Mouse (Mus musculus) thymus, postnatal 25 days (tissue): ENCODE data around the gene Nfrkb.

Source experiments
- DNase-seq: peaks from one replicate; pipeline ENCODE4 v3.0.0; 2022

Nfrkb gene

DNA sequence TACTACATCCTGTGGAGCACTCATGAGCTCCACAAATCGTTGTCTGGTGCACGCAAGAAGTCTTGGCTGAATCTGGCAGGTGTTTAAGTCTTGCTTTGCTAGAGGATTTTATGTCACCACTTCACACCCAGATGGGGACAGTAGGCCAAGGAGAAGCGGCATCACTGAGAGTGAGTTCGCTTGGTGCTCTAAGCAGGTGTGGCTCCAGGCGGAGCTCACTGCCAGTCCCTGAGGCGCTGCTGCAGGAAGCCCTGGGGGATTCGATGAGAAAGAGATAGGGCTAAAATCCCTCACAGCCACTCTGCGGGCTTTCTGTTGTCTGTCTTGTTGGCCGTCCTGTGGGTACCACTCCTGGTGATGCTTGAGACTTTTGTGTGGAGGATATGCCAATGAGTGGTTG lies 44.0 kb downstream of the Nfrkb start:
- no peak for DNase-seq

DNA sequence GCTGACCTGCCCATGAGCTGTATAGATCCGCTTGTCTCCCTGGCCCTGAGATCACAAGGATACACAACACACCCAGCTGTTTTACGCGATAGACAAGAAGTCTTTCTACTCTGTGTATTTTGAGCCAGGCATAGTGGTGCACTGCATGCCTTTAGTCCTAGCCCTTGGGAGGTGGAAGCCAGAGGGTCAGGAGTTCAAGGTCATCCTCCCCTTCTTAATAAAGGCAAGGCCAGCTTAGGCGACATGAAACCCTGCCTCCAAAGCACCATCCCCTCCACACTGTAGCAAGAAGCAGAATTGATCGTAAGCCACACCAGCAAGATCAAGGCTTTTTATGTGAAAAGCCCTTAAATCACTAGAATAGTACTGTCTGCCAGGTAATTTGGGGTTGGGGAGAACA lies 45.8 kb downstream of the Nfrkb start:
- no peak for DNase-seq

DNA sequence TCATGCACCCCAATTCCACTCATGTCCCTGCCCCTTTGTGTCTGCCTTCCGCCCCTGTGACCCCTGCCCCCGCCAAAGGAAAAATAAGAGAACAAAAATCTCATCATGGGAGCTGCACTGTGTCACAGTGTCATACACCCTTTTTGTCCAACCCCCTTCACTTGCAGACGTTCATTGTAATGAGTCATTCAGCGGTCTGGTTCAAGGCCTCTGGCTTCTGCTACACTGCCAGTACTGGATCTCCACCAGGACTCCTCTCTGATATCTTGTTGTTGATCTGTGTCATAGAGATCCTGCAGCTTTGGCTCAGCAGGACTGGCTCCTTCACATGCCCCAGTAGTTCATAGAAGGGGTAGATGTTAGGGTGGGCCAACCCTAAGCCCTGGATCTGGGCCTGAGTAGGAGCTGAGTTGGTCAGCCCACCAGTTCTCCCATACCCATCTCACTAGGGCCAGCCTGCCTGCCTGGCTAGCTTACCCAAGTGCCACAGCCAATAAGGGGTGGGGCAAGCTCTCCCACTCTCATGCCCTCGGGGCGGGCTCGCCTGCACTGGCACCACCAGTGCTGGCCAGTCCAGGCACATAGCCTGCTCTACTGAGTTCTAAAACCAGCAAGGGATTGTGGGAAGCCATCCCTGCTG lies 46.5 kb downstream of the Nfrkb start:
- DNase-seq: no peak

DNA sequence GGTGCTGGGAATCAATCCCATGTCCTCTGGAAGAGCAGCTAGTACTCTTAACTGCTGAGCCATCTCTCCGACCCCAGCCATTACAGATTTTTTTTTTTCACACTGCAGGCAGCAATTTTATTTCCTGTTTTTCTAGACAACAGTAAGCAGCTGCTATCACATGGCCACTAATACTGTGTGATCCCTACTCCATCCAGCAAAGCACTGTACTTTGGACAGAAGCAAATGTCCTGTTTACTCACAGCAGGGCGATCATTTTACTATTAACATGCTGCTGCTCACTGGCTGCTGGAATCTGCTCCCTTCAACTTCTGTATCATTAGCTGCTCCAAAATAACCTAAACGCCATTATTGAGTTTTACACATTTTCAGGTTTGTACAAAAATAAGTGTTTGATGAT lies 47.4 kb downstream of the Nfrkb start:
- DNase-seq: no peak

DNA sequence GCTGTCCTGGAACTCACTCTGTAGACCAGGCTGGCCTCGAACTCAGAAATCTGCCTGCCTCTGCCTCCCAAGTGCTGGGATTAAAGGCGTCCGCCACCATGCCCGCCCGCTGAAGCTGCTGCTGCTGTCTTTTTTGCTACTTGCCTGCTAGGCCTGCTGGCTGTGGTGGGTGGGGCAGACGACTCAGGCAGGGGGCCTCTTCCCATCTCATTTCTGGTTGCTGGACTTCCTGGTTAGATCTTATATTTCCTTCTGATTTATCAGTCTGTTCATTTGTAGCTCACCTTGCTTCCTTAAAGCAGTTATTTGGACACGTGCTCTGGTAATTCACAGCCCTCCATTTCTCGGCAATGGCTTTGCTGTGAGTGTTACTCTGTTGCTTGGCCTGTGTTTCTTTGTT lies 49.4 kb downstream of the Nfrkb start:
- no peak for DNase-seq

DNA sequence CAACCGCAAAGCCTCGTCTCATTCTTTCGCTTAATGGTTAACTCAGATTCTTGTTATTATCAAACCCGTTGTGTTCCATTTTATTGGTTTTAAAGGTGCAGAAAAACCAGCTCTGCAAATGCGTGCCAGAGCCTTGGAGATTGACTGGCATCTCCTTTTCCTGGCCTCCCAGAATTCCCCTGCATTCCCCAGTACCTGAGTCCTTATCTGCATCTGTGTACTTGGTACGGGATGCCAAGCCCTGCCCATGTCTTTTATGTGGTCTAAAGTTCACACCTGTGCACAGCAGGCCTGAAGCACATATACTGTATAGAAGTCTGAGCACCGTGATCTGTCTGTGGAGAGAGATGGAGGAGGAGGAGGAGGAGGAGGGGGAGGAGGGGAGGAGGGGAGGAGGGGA lies 51.9 kb downstream of the Nfrkb start:
- no peak for DNase-seq

DNA sequence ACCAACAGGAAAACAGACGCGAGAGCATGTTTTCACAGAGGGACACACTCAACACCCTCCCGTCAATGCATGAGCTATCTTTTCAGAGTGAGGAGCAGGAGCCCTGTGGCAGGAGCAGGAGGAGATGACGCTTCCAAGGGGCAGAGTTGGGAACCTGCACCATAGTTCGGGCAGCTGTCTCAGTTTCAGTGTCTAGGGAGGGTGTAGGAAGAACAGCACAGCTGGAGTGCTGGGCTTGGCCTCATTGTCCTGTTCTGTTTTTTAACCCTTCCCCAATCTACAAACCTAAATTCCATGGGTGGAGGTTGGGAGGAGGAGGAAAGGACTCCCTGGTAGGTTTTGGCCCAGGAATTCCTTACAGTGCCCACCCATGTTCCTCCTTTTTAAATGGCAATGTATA lies 52.8 kb downstream of the Nfrkb start:
- DNase-seq: no peak

DNA sequence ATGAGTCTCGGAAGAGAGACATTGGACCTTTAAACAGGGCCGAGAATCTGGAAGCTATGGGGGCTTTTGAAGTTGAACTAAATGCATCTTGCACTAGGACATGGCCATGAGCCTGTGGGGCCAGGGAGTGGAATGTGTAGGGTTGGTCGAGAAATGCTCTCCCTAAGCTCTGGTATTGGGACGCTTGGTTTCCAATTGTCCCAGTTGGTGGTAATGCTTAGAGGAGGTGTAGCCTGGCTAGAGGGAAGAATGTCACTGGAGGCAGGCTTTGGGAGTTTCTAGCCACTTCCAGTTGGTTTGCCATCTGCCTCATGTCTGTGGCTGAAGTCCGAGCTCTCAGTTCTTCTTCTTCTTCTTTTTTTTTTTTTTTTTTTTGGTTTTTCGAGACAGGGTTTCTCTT lies 53.3 kb downstream of the Nfrkb start:
- no peak for DNase-seq

DNA sequence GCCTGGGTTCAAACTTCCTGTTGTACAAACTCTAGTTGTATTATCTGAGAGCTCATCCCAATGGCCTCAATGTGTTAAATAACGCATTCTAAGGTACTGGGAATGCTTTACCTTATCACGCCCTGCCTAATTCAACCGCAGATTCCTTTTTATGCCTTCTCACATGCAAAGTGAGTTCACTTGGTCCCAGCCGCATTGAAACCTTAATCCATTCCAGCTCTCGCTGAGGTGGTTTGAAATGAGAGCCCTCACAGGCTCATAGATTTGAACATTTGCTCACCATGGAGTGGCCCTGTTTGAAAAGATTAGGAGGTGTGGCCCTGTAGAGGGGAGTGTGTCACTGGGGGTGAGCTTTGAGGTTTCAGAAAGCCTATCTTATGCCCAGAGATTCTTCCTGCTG lies 54.4 kb downstream of the Nfrkb start:
- DNase-seq: no peak

DNA sequence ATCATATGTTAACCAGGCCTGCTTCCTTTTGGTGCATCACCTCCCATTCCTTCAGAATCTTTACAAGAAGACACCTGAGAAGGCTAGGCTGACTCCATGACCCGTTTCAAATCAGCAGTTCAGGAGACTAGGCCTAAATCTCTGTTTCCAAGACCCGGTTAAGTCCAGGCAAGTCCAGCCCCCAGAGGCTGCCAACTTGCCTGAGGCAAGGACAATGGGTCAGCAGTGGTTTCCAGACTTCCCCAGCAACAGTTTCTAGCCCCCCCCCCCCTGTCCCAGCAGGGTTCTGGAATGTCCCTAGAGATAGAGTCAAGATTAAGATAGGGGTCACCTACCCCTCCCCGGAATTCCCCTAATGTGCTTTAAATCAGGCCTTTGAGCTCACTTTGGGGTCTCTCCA lies 55.5 kb downstream of the Nfrkb start:
- DNase-seq: no peak

DNA sequence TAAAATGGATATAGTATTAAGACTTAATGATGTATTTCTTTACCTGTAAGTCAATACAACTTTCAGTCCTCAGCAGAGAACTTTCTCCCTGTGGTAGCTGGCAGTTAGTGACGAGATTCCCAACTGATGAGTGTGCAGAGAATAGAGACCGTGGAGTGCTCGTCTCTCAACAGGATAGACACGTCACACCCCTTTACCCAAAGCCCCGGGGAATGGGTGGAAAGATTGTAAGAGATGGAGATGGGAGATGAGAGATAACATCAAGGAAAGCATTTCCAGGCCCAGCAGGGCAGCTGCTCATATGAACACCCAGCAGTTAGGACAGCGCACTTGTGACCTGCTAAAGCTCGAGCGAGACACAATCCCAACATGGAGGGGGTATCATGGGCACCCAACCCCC lies 58.2 kb downstream of the Nfrkb start:
- no peak for DNase-seq

DNA sequence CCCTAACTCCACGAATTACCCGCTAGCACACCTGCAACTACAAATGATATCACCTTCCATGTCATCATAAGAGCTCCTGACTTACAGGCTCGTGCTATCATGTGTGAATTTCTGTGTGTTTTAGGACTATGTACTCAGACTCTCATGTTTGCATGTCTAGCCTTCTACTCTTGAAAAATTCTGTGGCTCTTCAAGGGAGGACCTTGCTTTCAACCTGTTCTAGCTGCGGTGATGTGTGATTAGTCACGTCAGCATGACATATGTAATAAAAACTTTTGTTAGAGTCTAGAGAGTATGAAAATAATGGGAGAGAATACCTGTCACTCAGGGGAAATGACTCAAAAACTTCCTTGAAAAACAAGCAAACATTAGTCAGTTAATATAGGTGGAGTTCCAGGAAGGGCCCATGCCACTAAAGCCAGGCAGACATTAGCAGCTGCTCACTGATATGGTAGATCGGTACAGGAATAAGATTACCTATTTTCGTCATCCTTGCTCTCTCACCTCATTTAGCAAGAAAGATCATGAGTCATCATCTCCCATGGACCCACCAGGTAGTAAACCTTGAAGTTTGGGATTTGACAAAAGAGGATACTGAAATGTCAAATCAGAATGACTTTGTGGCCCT lies 63.3 kb downstream of the Nfrkb start:
- no peak for DNase-seq

DNA sequence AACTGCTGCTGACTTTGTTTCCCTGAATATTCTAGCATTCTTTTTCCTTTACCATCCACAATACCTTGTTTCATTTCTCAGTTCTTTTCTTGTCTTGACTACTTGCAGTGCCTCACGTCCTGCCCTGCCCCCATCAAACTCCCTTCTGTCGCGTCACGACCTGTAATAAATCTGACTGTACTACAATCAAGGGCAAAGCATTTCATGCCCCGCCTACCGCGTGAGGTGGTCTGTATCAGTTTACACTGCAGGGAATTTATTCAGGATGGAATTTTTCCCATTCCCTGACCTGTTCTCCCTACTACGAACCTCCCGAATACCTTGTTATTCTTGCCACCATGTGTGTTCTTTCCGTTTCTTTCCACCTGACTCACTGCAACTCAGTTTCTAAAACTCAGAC lies 66.2 kb downstream of the Nfrkb start:
- DNase-seq: no peak

DNA sequence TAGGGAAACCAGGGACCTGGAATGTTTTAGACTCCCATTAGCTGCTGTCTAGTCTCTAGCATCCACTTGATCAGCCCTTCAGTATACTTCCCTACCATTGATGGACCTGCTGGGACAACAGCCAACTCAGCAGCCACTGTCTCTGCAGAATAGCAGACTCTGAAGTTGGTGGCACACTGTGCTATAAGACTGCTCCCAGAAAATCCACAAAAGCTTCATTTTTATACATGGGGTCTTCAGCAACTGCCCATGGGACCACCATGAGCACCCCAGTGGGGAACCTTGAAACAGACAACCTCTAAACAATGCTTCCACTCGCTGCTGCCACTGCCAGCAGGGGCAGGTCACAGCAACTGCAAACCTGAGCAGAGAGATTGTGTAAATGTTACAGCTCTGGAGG lies 68.4 kb downstream of the Nfrkb start:
- DNase-seq: no peak

DNA sequence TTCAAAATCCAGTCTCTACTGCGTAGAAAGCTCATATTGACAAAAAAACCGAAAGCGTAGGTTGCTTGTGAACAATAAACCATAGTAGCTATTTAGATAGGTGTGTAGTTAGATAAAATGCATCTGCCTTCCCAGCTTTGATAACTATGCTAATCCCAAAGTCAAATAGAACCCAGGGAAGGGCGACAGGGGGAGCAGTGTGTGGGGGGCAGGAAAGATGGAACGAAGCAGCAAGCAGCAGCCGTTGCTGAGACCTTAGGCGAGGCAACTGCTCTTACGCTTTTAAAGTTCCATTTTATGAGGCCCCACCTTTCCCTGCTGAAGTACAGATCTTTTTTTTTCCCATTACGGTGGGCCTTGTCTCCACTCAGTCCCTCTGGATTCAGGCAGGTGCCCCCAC lies 77.2 kb downstream of the Nfrkb start:
- no peak for DNase-seq

DNA sequence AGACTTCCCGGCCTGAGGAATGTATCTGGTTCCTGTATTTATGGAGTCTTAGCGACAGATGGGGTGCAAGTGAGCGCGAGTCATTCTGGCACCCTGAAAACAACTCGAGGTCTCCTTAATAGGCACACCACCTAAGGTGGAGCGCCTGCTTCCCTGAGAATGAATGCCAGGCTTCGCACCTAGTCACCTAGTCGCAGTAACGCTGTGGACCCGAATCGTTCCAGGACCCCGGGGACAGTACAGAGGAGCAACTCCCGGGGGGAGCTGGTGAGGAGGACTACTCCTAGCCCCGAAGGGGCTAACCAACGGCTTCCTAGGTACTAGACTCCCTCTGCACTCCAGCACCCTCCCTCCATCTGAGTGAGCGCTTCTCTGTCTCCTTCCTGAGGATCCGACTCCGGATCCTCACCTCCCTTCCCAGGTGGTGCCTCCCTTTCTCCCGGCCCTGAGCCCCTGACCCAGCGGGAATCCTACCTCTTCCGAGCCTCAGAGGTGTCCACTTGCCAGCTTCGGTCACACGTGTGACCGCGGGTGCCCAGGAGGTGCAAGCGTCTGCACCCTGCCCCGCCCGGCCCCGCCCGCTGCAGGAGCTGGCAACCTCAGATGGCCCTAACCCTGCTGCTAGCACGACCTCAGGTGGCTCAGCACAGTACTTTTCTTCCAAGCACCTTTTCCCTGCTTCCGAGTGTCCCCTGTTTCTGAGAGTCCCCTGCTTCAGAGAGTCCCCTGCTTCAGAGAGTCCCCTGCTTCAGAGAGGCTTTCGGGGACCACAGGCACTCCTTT lies 77.9 kb downstream of the Nfrkb start, which contains the start of gene Tmem45b:
TSS of gene Tmem45b (minus strand) at position 771 of the 783 bp plus-strand sequence.
- DNase-seq: no peak
